Mouse (Mus musculus) liver, adult 2 months (tissue): Measurements from ENCODE around the gene Mbnl2.

ENCODE experiments used
- CTCF ChIP-seq: fragments of 200-500 bp; IDR thresholded peaks from 2 replicates; pipeline ENCODE4 v1.5.1; 2011; ENCODE audit warnings: low read depth, low read length, control low read depth
- POLR2A ChIP-seq: fragments of 200-500 bp; IDR thresholded peaks from 2 replicates; pipeline ENCODE4 v1.6.1; 2011; ENCODE audit warnings: low read length, control low read depth; ENCODE audit not compliant: insufficient read depth; ENCODE audit errors: extremely low read depth

DNA sequence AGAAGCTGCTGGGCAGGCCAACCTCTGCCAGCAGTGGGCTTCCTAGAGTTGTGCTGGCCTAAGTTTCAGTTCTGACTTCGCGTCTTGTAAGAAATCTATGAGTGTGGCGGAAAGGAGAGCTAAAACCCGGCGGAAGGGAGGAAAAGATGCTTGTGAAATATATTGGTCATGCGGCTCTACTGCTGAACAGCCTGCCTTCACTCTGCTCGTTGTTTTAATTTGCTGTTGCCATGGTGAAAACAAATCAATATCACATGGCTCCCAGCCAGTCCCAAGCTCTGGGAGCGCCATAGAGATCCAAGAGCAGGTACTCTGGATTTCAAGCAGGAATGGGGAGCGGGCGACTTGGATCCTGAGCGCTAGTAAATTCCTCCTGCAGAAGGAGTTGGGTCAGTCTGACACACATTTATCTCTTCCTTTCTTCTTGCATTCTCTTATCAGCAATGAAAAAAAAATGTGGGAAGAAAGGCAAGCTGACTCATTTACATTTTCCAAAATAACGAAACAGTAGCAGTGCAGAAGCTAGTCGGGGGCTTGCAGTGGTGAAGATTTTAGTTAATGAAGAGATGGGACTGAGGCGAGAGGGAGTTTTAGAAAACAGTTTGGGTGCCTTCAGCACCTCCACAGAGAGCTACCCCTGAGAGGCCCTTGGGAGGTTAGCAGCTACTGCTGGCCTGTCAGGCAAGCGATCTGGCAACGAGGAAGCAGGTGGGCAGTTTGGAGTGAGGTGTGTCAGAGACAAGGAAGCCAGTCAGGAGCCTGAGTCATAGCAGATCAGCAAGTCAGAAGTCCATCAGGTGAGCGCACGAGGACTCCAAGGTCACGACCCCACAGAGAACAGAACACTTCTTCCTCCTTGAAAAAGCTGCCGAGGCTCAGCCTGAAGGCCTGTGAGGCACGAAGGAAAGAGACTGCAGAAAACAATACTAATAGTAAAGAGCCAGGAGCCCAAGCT lies 3.1 kb downstream of the Mbnl2 start:
- no peak for TF ChIP-seq POLR2A
- no peak for TF ChIP-seq CTCF
